Mouse (Mus musculus) right cerebral cortex, postnatal 4 days (tissue): ENCODE measurements around the gene Cd300ld.
"Not testable (repeated sequence)": the region's sequence is repeated elsewhere in the genome, so short reads cannot be mapped to it uniquely, and the experiment has no call there.

Experiments used
- DNase-seq: peaks from one replicate; pipeline ENCODE4 v3.0.0-alpha.2; 2022

Cd300ld gene

DNA sequence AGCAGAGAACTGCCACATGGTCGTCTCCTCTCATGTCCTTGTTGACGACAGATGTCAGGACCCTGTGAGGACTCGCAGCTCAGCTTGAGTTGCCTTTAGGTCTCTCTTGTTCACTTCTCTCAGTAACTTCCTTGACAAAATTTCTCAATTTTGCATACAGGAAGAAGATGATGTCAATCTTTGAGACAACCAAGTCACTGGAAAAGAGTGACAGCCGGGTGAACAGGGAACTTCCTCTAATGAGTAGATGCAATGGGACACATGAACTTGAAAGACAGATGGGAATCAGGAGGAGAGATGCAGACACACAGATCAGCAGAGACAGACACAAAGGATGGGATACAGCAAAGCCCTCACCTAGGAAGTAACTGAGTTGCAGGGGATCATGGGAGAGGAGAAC is at the start of gene Cd300ld:
Cd300ld (minus strand) TSS at position 130 of the 400 bp plus-strand sequence.
- DNase-seq: no peak

DNA sequence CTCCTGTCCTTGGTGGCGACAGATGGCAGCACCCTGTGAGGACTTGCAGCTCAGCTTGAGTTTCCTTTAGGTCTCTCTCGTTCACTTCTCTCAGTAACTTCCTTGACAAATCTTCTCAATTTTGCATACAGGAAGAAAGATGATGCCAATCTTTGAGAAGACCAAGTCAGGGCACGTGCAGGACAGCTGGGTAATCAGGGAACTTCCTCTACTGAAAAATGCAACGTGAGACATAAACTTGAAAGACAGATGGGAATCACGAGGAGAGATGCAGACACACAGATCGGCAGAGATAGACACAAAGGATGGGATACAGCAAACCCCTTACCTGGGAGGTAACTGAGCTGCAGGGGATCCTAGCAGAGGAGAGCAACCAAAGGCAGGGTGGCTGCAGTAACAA is 47.9 kb upstream of the Cd300ld start, which contains the start of gene Cd300ld5:
Cd300ld5 (minus strand) TSS at position 101 of the 400 bp plus-strand sequence.
- not testable (repeated sequence) for DNase-seq

DNA sequence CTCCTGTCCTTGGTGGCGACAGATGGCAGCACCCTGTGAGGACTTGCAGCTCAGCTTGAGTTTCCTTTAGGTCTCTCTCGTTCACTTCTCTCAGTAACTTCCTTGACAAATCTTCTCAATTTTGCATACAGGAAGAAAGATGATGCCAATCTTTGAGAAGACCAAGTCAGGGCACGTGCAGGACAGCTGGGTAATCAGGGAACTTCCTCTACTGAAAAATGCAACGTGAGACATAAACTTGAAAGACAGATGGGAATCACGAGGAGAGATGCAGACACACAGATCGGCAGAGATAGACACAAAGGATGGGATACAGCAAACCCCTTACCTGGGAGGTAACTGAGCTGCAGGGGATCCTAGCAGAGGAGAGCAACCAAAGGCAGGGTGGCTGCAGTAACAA is 37.2 kb upstream of the Cd300ld start, which contains the start of gene Cd300ld4:
Cd300ld4 (minus strand) TSS at position 101 of the 400 bp plus-strand sequence.
- not testable (repeated sequence) for DNase-seq

GRCm38 (mm10) chr11:115016093-115016492 is 26.4 kb upstream of the Cd300ld start, which contains the start of gene Cd300ld2:
TSS of gene Cd300ld2 (minus strand) at chr11:115016193.
- not testable (repeated sequence) for DNase-seq

DNA sequence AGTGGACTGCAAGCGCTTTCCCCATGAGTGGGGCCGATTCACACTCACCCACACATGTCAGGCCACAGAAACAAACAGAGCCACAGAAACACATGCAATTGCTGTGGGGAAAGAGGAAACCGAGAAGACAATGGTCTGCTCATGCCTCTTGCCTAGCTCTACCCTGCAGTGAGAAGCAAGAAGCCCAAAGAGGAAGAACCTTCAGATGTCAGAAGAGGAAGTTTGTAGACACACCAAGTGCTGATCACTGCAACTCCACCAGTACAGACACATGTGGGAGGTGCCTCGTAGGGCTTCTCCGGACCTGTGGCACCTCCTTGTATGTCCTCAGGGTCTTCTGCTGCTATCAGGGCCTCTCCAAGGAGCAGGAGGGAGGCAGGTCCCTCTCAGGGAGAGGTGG is 14.3 kb upstream of the Cd300ld start:
- DNase-seq: no peak

DNA sequence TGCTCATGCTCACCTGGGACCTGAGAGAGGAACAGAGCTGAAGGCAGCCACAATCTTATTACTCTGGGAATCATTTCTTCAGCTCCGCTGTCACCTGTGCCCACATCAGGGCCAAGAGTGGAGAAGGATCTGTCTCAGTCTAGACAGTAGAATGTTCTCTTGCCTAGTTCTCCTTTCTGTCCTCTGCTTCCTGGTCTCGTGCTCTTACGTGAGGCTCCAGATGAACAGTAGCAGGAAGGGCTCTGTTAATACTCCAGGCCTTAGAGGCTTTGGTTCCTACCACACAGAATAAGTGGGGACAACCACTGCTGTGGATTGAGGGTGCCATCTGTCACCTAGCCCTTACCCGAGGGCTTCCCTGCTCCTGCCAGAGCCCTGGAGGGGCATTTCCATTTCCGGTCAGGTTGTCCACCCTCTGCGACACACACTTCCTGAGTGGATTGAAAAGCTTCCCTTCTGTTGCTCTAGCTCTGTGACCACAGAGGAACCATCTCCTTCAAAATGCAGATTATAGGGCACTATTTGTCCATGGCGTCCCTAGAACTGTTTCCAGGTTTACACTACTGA is 11.8 kb upstream of the Cd300ld start, which contains the start of gene Cd300c2:
Cd300c2 (minus strand) TSS at position 407 of the 567 bp plus-strand sequence.
- DNase-seq: no peak

DNA sequence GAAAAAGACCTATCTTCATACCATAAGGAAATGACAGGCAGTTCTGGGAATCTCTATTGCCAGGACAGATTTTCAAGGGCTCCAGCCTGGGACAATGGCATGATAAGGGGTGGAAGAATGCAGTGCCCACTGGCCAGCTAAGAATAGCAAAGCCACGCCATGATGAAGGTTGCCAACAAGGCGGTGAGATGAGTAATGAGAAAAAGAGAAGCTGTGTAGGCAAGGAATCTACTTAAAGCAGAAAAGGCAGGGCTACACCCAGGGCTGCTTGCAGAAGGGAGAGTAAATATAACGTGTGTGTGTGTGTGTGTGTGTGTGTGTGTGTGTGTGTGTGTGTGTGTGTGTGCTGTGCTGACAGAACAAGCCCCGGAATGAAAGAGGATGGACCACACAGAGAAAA is 7.9 kb downstream of the Cd300ld start:
- no peak for DNase-seq

- DNase-seq: no peak
These were observed 17.0 kb downstream of the Cd300ld start for GRCm38 (mm10) chr11:114972726-114973125.

DNA sequence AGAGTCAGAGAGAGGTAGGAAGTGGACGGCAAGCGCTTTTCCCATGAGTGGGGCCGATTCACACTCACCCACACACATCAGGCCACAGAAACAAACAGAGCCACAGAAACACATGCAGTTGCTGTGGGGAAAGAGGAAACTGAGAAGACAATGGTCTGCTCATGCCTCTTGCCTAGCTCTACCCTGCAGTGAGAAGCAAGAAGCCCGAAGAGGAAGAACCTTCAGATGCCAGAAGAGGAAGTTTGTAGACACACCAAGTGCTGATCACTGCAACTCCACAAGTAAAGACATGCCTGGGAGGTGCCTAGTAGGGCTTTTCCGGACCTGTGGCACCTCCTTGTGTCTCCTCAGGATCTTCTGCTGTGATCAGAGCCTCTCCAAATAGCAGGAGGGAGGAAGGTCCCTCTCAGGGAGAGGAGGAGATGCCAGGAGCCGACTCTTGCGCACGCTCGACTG is 20.9 kb downstream of the Cd300ld start, which contains the start of gene Cd300c:
Cd300c (minus strand) TSS at position 406 of the 456 bp plus-strand sequence.
- no peak for DNase-seq

DNA sequence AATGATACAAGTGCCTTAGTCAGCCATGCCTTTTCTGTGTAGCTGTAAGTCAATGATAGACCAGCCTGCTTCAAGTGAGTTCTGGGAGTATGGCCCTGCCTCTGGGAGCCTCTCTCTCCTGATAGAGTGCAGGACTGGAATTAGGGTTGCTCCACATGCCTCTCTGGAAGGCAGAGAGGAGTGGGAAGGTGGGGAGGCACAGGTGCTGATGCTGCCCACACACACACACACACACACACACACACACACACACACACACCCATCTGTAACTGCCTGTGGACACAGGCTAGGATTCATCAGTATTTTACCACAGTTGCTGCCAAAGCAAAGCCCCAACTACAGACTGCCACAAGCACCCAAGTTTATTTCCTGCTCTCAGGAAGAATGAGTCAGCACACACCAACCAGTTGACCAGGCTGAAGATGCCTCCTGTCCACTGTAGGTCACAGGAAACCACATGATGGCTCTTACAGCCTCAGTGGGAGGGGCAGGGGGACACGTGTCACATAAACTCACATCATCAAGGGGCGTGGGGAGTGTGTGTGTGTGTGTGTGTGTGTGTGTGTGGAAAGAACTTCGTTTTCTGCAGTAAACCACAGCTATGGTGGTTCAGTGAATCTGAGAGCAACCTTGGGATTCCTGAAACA is 24.4 kb downstream of the Cd300ld start:
- no peak for DNase-seq

- no peak for DNase-seq
These were observed 29.4 kb downstream of the Cd300ld start for GRCm38 (mm10) chr11:114960369-114960768.

DNA sequence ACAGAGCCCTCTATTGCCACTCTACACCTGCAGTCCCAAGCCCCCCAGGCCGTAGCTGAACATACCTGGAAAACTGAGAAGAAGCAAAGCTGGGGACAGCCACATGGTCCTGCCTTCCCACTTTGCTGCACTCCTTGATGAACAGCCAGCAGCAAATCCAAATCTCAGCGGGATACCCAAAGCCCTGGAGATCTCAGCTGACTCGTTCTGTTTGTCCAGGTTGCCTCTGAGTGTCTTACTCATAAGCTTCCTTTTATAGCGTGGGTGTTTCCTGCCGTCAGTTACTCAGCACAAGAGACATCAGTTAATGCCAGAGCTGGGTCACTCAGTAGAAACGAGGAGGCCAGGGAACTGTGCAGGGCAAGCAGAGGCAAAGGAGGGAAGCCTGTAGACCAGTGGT is 55.6 kb downstream of the Cd300ld start, which contains the start of gene Cd300lb:
Cd300lb (minus strand) TSS at position 243 of the 400 bp plus-strand sequence.
- no peak for DNase-seq

- no peak for DNase-seq
These were observed 56.1 kb downstream of the Cd300ld start for GRCm38 (mm10) chr11:114933591-114933990.
